Mouse (Mus musculus) midbrain, embryonic 11.5 days (tissue): ENCODE measurements around the gene Ccdc85b. TPM values are rescaled to one million over a fixed set of nuclear protein-coding genes. Genes with fewer than 3 reads are reported as not detected.
"Not testable (repeated sequence)": the region's sequence is repeated elsewhere in the genome, so short reads cannot be mapped to it uniquely, and the experiment has no call there.

ENCODE experiments used
- ATAC-seq: fragments of 200-750 bp; cut with Nextera tagmentation; 2 replicates; pipeline ENCODE4 v1.8.0; 2017; ENCODE audit warnings: moderate TSS enrichment, moderate library complexity; ENCODE audit not compliant: low FRiP score
- DNase-seq: peaks from one replicate; pipeline ENCODE4 v3.0.0; 2015; ENCODE audit warnings: low spot score; ENCODE audit errors: missing footprints
- H3K27ac ChIP-seq: fragments of 300-500 bp; sonication (generic); 2 replicates; pipeline ENCODE4 v1.5.1; 2014; ENCODE audit warnings: low read depth, low read length
- H3K27me3 ChIP-seq: fragments of 300-500 bp; sonication (generic); 2 replicates; pipeline ENCODE4 v1.6.1; 2014; ENCODE audit warnings: mild to moderate bottlenecking, low read length, moderate library complexity, mixed read lengths; ENCODE audit not compliant: control insufficient read depth, insufficient read depth
- H3K36me3 ChIP-seq: fragments of 300-500 bp; sonication (generic); 2 replicates; pipeline ENCODE4 v1.6.1; 2014; ENCODE audit warnings: mild to moderate bottlenecking, low read length, moderate library complexity, mixed read lengths; ENCODE audit not compliant: control insufficient read depth, insufficient read depth
- H3K4me1 ChIP-seq: fragments of 300-500 bp; sonication (generic); 2 replicates; pipeline ENCODE4 v1.6.1; 2014; ENCODE audit warnings: low read length; ENCODE audit not compliant: control insufficient read depth, insufficient read depth
- H3K4me2 ChIP-seq: fragments of 300-500 bp; sonication (generic); 2 replicates; pipeline ENCODE4 v1.6.1; 2014; ENCODE audit warnings: mild to moderate bottlenecking, moderate library complexity
- H3K4me3 ChIP-seq: fragments of 300-500 bp; sonication (generic); 2 replicates; pipeline ENCODE4 v1.5.1; 2014; ENCODE audit warnings: low read depth, low read length
- H3K9ac ChIP-seq: fragments of 300-500 bp; sonication (generic); 2 replicates; pipeline ENCODE4 v1.6.1; 2014; ENCODE audit warnings: low read length
- H3K9me3 ChIP-seq: fragments of 300-500 bp; sonication (generic); 2 replicates; pipeline ENCODE4 v1.6.1; 2016; ENCODE audit warnings: low read length; ENCODE audit not compliant: control insufficient read depth
- WGBS: fragments of 180-500 bp; shearing (Covaris S2); extraction: QIAGEN DNeasy Blood & Tissue Kit; methylation state at CpG from one replicate; pipeline ENCODE4 v1.1.7; 2014; 5-methylcytosine and 5-hydroxymethylcytosine counted together
- polyA plus RNA-seq: library from polyadenylated mRNA; unstranded; fragments of >200 nt; fragmentation: Nextera tagmentation; extraction: Ambion mirVana; gene quantifications from 2 replicates; pipeline ENCODE4 v1.2.1, GENCODE M21; 2014

The Ccdc85b gene
- polyA plus RNA-seq, 1 experiment from 2014 or later, result 7.8 TPM

DNA sequence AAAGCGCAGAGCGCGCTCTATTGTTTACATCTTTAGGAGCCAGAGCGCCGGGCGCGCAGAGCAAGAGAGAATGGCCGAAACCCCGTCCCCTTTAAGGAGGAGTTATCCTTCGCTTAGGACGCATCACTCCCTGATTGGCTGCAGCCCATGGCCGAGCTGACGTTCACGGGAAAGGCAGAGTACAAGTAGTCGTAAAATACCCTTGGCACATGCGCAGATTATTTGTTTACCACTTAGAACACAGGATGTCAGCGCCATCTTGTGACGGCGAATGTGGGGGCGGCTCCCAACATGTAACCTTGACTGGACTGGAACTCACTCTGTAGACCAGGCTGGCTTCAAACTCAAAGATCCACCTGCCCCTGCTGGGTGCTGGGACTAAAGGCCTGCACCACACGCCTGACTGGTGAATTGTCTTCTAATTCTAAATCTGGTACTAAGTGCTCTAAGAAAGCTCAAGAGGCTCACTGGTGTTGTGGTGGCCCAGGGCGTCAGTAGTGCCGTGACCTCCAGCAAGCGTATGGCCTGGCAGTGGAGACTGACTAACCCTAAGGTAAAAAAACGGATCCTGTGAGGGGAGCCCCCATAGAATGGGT lies 51.1 kb downstream of the Ccdc85b start:
- DNase-seq, result peak; percentile 94
- H3K9me3 ChIP-seq, H3K36me3 ChIP-seq, H3K27me3 ChIP-seq: not testable (repeated sequence)
- H3K9ac ChIP-seq, result peak overlapping the region; percentile 76
- H3K4me1 ChIP-seq, result peaks cover 11% of the 10 kb centered on the region
- H3K4me3 ChIP-seq, result peak overlapping the region; percentile 53
- peak overlapping the region; percentile 79 for H3K4me2 ChIP-seq
- 15% methylated on average over 21 of the region's 25 CpGs for WGBS
- peak overlapping the region; percentile 69 for H3K27ac ChIP-seq
- peak; percentile 86 for ATAC-seq

DNA sequence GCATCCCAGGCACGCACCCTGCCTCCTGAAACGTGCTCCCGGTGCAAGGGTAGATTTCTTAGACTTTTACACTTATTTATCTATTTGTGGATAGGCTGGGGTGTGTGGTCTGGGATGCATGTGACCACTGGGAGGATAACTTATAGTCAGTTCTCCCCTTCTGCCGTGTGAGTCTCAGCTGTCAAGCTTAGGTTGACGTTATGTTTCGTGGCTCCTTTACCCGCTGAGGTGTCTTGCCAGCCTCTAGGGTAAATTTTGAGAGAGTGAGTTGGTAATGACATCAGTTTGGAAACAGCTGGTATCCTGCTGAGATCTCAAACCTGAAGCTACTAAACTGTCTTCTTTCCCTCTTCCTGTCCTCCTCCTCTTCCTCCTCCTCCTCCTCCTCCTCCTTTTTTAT lies 51.8 kb downstream of the Ccdc85b start:
- Histone ChIP-seq H3K36me3 (no peaks in the 10 kb centered on the region), H3K27me3 (no peaks in the 10 kb centered on the region), H3K9ac (peak overlapping the region; percentile 56; the same call in 1 of the 2 replicates), H3K9me3 (no peaks in the 10 kb centered on the region), H3K27ac (no peak overlapping the region; the same call in 1 of the 2 replicates), H3K4me2 (peak overlapping the region; percentile 48), H3K4me1 (peaks cover 11% of the 10 kb centered on the region), H3K4me3 (peak overlapping the region; percentile 30)
- WGBS, result 33% methylated on average over 7 of the region's 7 CpGs
- ATAC-seq (no peak), DNase-seq (peak; percentile 86)

Other genes starting within 250 kb of the Ccdc85b start
- gene Pacs1, start 184.8 kb downstream of the Ccdc85b start, polyA plus RNA-seq, result 24.8 and 26.1 TPM in 2 replicates
- 377 and 399 TPM in 2 replicates for gene Sf3b2, start 162.4 kb downstream of the Ccdc85b start, polyA plus RNA-seq
- 15.6 TPM in 2 replicates for gene Gal3st3, start 159.6 kb downstream of the Ccdc85b start, polyA plus RNA-seq
- not detected in 2 replicates for gene Catsper1, start 122.2 kb downstream of the Ccdc85b start, polyA plus RNA-seq
- gene Cst6, start 108.3 kb downstream of the Ccdc85b start, polyA plus RNA-seq, result 1.0 and 2.1 TPM in 2 replicates
- 68.1 and 73.9 TPM in 2 replicates for gene Eif1ad, start 91.2 kb downstream of the Ccdc85b start, polyA plus RNA-seq
- gene Banf1, start 90.7 kb downstream of the Ccdc85b start, polyA plus RNA-seq, result 477 and 512 TPM in 2 replicates
- 74.0 and 81.0 TPM in 2 replicates for gene Sart1, start 69.2 kb downstream of the Ccdc85b start, polyA plus RNA-seq
- gene Tsga10ip, start 55.4 kb downstream of the Ccdc85b start, polyA plus RNA-seq, result not detected in 2 replicates
- gene Drap1, start 32.9 kb downstream of the Ccdc85b start, polyA plus RNA-seq, result 187 and 204 TPM in 2 replicates
- gene AI837181, start 32.8 kb downstream of the Ccdc85b start, polyA plus RNA-seq, result 31.6 and 33.1 TPM in 2 replicates
- not detected in 2 replicates for gene Fosl1, start 10.3 kb downstream of the Ccdc85b start, polyA plus RNA-seq
- gene Fibp, start 2.7 kb upstream of the Ccdc85b start, polyA plus RNA-seq, result 98.3 and 103 TPM in 2 replicates
- gene Ctsw, start 10.6 kb upstream of the Ccdc85b start, polyA plus RNA-seq, result 2.4 and 3.0 TPM in 2 replicates
- 52.7 and 54.7 TPM in 2 replicates for gene Efemp2, start 16.1 kb upstream of the Ccdc85b start, polyA plus RNA-seq
- 38.4 TPM in 2 replicates for gene Mus81, start 30.5 kb upstream of the Ccdc85b start, polyA plus RNA-seq
- 3,750 and 3,786 TPM in 2 replicates for gene Cfl1, start 32.6 kb upstream of the Ccdc85b start, polyA plus RNA-seq
- gene 1700020D05Rik, start 45.9 kb upstream of the Ccdc85b start, polyA plus RNA-seq, result not detected in 2 replicates
- gene Snx32, start 52.6 kb upstream of the Ccdc85b start, polyA plus RNA-seq, result 17.9 and 20.3 TPM in 2 replicates
- 0.18 TPM in 1 of 2 replicates, not detected in the other for gene Ovol1, start 102.8 kb upstream of the Ccdc85b start, polyA plus RNA-seq
- 1.0 and 1.5 TPM in 2 replicates for gene Ap5b1, start 110.1 kb upstream of the Ccdc85b start, polyA plus RNA-seq
- 157 and 173 TPM in 2 replicates for gene Rnaseh2c, start 144.0 kb upstream of the Ccdc85b start, polyA plus RNA-seq
- 36.9 and 40.0 TPM in 2 replicates for gene Kat5, start 152.3 kb upstream of the Ccdc85b start, polyA plus RNA-seq
- gene Rela, start 179.6 kb upstream of the Ccdc85b start, polyA plus RNA-seq, result 24.6 and 29.9 TPM in 2 replicates
- gene Sipa1, start 205.8 kb upstream of the Ccdc85b start, polyA plus RNA-seq, result 8.8 and 10.9 TPM in 2 replicates
- gene Map3k11, start 230.8 kb upstream of the Ccdc85b start, polyA plus RNA-seq, result 14.0 and 17.3 TPM in 2 replicates
- 18.6 and 23.1 TPM in 2 replicates for gene Pcnx3, start 231.0 kb upstream of the Ccdc85b start, polyA plus RNA-seq
- gene Kcnk7, start 246.5 kb upstream of the Ccdc85b start, polyA plus RNA-seq, result not detected in 2 replicates